Mouse (Mus musculus): Measurements from ENCODE around the gene Pitx2. TPM values are rescaled to one million over a fixed set of nuclear protein-coding genes. Genes with fewer than 3 reads are reported as not detected.

Gene Pitx2
- polyA plus RNA-seq, 1 experiment from 2014 or later: 0.20 TPM

- 5% methylated on average over 12 of the region's 12 CpGs for WGBS (ENCODE audit: insufficient replicate concordance)
- Histone ChIP-seq H3K27ac (ENCODE audit: low read depth) (no peak overlapping the region), H3K9me3 (ENCODE audit: low read length) (no peaks in the 10 kb centered on the region), H3K36me3 (replicated peaks; ENCODE audit: insufficient read depth, low read length) (no peaks in the 10 kb centered on the region), H3K4me3 (ENCODE audit: low read depth, low read length) (no peak overlapping the region), H3K9ac (replicated peaks) (no peak overlapping the region), H3K4me1 (ENCODE audit: insufficient read depth) (0 out of 2 replicates have a peak, but pooled peaks cover 6% of the 10 kb centered on the region), H3K27me3 (ENCODE audit: insufficient read depth, low read length) (peaks cover 68% of the 10 kb centered on the region), H3K4me2 (ENCODE audit: low read depth, low read length) (no peak overlapping the region)
- ATAC-seq (no peak), DNase-seq (no peak)
- TF ChIP-seq CTCF (IDR thresholded peaks at IDR 0.05; ENCODE audit: low read depth) (no peak), EP300 (IDR thresholded peaks at IDR 0.05; ENCODE audit: low read depth) (no peak)
Observed at GRCm38 (mm10) chr3:129195816-129196549, 3.7 kb upstream of the Pitx2 start.

- Histone ChIP-seq H3K27ac (ENCODE audit: low read depth) (no peak overlapping the region), H3K4me1 (ENCODE audit: insufficient read depth) (0 out of 2 replicates have a peak, but pooled peaks cover 6% of the 10 kb centered on the region), H3K36me3 (replicated peaks; ENCODE audit: insufficient read depth, low read length) (no peaks in the 10 kb centered on the region), H3K4me2 (ENCODE audit: low read depth, low read length) (no peak overlapping the region), H3K27me3 (ENCODE audit: insufficient read depth, low read length) (peaks cover 69% of the 10 kb centered on the region), H3K9me3 (ENCODE audit: low read length) (no peaks in the 10 kb centered on the region), H3K9ac (replicated peaks) (no peak overlapping the region), H3K4me3 (ENCODE audit: low read depth, low read length) (no peak overlapping the region)
- no peak for DNase-seq
- 2% methylated on average over 10 of the region's 10 CpGs for WGBS (ENCODE audit: insufficient replicate concordance)
- no peak for TF ChIP-seq EP300 (IDR thresholded peaks at IDR 0.05; ENCODE audit: low read depth)
- TF ChIP-seq CTCF (IDR thresholded peaks at IDR 0.05; ENCODE audit: low read depth): no peak
- no peak for ATAC-seq
Observed at GRCm38 (mm10) chr3:129196550-129196919, 3.1 kb upstream of the Pitx2 start.

- H3K27me3 ChIP-seq (ENCODE audit: insufficient read depth, low read length): peaks cover 74% of the 10 kb centered on the region
- 2% methylated on average over 13 of the region's 13 CpGs for WGBS (ENCODE audit: insufficient replicate concordance)
- no peak for TF ChIP-seq CTCF (IDR thresholded peaks at IDR 0.05; ENCODE audit: low read depth)
- TF ChIP-seq EP300 (IDR thresholded peaks at IDR 0.05; ENCODE audit: low read depth): no peak
- DNase-seq: no peak
- H3K9ac ChIP-seq (replicated peaks): no peak overlapping the region
- H3K9me3 ChIP-seq (ENCODE audit: low read length): no peaks in the 10 kb centered on the region
- no peaks in the 10 kb centered on the region for H3K36me3 ChIP-seq (replicated peaks; ENCODE audit: insufficient read depth, low read length)
- no peak overlapping the region for H3K4me2 ChIP-seq (ENCODE audit: low read depth, low read length)
- H3K27ac ChIP-seq (ENCODE audit: low read depth): no peak overlapping the region
- no peak overlapping the region for H3K4me3 ChIP-seq (ENCODE audit: low read depth, low read length)
- ATAC-seq: no peak
- 0 out of 2 replicates have a peak, but pooled peaks cover 6% of the 10 kb centered on the region for H3K4me1 ChIP-seq (ENCODE audit: insufficient read depth)
Observed at GRCm38 (mm10) chr3:129197035-129197434, 2.6 kb upstream of the Pitx2 start.

- no peaks in the 10 kb centered on the region for H3K9me3 ChIP-seq (ENCODE audit: low read length)
- WGBS (ENCODE audit: insufficient replicate concordance): 4% methylated on average over 16 of the region's 16 CpGs
- no peak overlapping the region for H3K4me2 ChIP-seq (ENCODE audit: low read depth, low read length)
- no peaks in the 10 kb centered on the region for H3K36me3 ChIP-seq (replicated peaks; ENCODE audit: insufficient read depth, low read length)
- H3K4me3 ChIP-seq (ENCODE audit: low read depth, low read length): no peak overlapping the region
- no peak overlapping the region for H3K9ac ChIP-seq (replicated peaks)
- ATAC-seq (no peak), DNase-seq (no peak)
- H3K27ac ChIP-seq (ENCODE audit: low read depth): no peak overlapping the region
- TF ChIP-seq CTCF (IDR thresholded peaks at IDR 0.05; ENCODE audit: low read depth) (no peak), EP300 (IDR thresholded peaks at IDR 0.05; ENCODE audit: low read depth) (no peak)
- H3K4me1 ChIP-seq (ENCODE audit: insufficient read depth): 0 out of 2 replicates have a peak, but pooled peaks cover 6% of the 10 kb centered on the region
- peaks cover 84% of the 10 kb centered on the region for H3K27me3 ChIP-seq (ENCODE audit: insufficient read depth, low read length)
Observed at GRCm38 (mm10) chr3:129197786-129198626, 1.7 kb upstream of the Pitx2 start.

- no peaks in the 10 kb centered on the region for H3K36me3 ChIP-seq (replicated peaks; ENCODE audit: insufficient read depth, low read length)
- H3K9ac ChIP-seq (replicated peaks): no peak overlapping the region
- ATAC-seq: no peak
- H3K9me3 ChIP-seq (ENCODE audit: low read length): no peaks in the 10 kb centered on the region
- WGBS (ENCODE audit: insufficient replicate concordance): 3% methylated on average over 11 of the region's 11 CpGs
- H3K4me3 ChIP-seq (ENCODE audit: low read depth, low read length): no peak overlapping the region
- no peak overlapping the region for H3K27ac ChIP-seq (ENCODE audit: low read depth)
- peaks cover 89% of the 10 kb centered on the region for H3K27me3 ChIP-seq (ENCODE audit: insufficient read depth, low read length)
- no peak for DNase-seq
- H3K4me2 ChIP-seq (ENCODE audit: low read depth, low read length): no peak overlapping the region
- TF ChIP-seq EP300 (IDR thresholded peaks at IDR 0.05; ENCODE audit: low read depth): no peak
- TF ChIP-seq CTCF (IDR thresholded peaks at IDR 0.05; ENCODE audit: low read depth): no peak
- 0 out of 2 replicates have a peak, but pooled peaks cover 6% of the 10 kb centered on the region for H3K4me1 ChIP-seq (ENCODE audit: insufficient read depth)
Observed at GRCm38 (mm10) chr3:129198627-129198903, 1.1 kb upstream of the Pitx2 start.

GRCm38 (mm10) chr3:129199160-129199608, 494 bp upstream of the Pitx2 start:
- peak overlapping the region; percentile 53 for H3K4me2 ChIP-seq (ENCODE audit: low read depth, low read length)
- DNase-seq (no peak), ATAC-seq (no peak)
- H3K27ac ChIP-seq (ENCODE audit: low read depth): no peak overlapping the region
- no peaks in the 10 kb centered on the region for H3K36me3 ChIP-seq (replicated peaks; ENCODE audit: insufficient read depth, low read length)
- 0 out of 2 replicates have a peak, but pooled peaks cover 6% of the 10 kb centered on the region for H3K4me1 ChIP-seq (ENCODE audit: insufficient read depth)
- peak overlapping the region; percentile 33 for H3K4me3 ChIP-seq (ENCODE audit: low read depth, low read length)
- WGBS (ENCODE audit: insufficient replicate concordance): 5% methylated on average over 16 of the region's 16 CpGs
- peaks cover 94% of the 10 kb centered on the region for H3K27me3 ChIP-seq (ENCODE audit: insufficient read depth, low read length)
- no peaks in the 10 kb centered on the region for H3K9me3 ChIP-seq (ENCODE audit: low read length)
- no peak for TF ChIP-seq EP300 (IDR thresholded peaks at IDR 0.05; ENCODE audit: low read depth)
- no peak for TF ChIP-seq CTCF (IDR thresholded peaks at IDR 0.05; ENCODE audit: low read depth)
- no peak overlapping the region; the same call in 1 of the 2 replicates for H3K9ac ChIP-seq (replicated peaks)

All from liver, postnatal 0 days (tissue).